Mouse (Mus musculus): Measurements from ENCODE around the gene Tbx15. TPM values are rescaled to one million over a fixed set of nuclear protein-coding genes. Genes with fewer than 3 reads are reported as not detected.

Gene Tbx15
- polyA plus RNA-seq, 1 experiment = 0.79 TPM

DNA sequence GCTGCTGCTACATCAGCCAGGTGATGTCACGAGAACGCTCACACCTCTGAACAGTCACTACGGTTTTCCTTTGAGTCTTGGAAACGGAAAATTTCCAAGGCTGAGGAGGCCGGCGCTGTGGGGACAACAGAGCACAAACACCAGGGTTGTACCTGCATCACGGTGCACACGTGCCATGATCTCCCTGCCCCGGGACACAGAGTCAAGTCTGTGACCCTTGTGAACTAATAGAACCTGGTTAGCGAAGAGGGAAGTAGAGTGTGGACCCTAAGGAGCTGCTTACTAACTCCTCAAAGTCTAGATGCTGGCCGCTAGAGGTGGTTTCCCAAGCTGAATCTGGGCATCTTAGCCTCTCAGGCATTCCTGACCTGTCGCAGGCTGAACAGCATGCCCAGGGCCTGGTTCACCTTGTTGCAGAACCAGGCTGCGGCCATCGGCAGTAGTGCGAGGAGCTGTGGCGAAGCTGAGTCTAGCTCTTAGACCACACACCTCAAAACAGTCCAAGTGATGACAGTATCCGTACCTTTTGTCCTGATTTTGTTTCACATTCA, 5.8 kb upstream of the Tbx15 start:
- Histone ChIP-seq H3K4me3 (replicated peaks; ENCODE audit: insufficient read depth, low read depth, low read length) (no peak overlapping the region), H3K27ac (ENCODE audit: insufficient read depth, low read length) (no peak overlapping the region), H3K4me1 (ENCODE audit: control insufficient read depth, insufficient read depth, low read length) (no peaks in the 10 kb centered on the region), H3K27me3 (ENCODE audit: control insufficient read depth, insufficient read depth, low read length) (peaks cover 4% of the 10 kb centered on the region; the same call in 1 of the 2 replicates)
- no peak for DNase-seq
- TF ChIP-seq POLR2A (IDR thresholded peaks at IDR 0.05; ENCODE audit: borderline replicate concordance, insufficient read depth, low read length) = no peak
- no peak for TF ChIP-seq CTCF (IDR thresholded peaks at IDR 0.05; ENCODE audit: borderline replicate concordance, insufficient read depth, low read depth, low read length)
- 10% methylated on average over 17 of the region's 17 CpGs for WGBS

DNA sequence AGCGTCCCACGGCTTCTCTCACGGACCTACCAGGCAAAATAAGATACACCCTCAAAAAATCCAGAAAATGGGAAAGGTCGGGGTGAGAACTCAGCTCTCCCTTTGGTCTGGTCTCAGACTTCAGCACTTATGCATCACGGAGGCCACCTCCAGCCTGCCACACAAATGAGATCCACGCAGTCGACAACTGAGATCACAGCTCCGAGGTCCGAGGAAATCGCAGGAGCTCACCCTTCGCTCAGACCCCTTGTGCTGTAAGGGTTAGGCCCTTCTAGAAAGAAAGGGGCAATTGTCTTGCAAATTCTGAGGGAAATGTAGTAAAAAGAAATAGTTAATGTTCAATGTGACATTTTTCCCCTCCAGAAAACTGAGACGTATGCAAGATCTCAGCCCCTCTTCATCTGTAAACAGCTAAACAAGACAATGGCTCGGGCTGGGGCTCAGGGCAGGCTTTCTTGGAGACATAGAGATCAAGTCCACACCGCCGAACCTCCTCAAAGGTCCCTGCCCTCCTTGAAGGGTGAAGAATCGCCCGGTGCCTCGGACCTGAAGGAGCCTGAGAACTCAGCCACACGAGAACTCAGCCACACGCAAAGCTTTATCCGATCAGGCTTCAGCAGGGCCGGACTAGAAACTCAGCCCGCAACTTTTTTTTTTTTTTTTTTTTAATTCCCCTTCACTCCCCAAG, 4.9 kb upstream of the Tbx15 start:
- Histone ChIP-seq H3K4me3 (replicated peaks; ENCODE audit: insufficient read depth, low read depth, low read length) (no peak overlapping the region), H3K27me3 (ENCODE audit: control insufficient read depth, insufficient read depth, low read length) (peaks cover 7% of the 10 kb centered on the region; the same call in 1 of the 2 replicates), H3K27ac (ENCODE audit: insufficient read depth, low read length) (no peak overlapping the region), H3K4me1 (ENCODE audit: control insufficient read depth, insufficient read depth, low read length) (no peaks in the 10 kb centered on the region)
- TF ChIP-seq CTCF (IDR thresholded peaks at IDR 0.05; ENCODE audit: borderline replicate concordance, insufficient read depth, low read depth, low read length) (no peak), POLR2A (IDR thresholded peaks at IDR 0.05; ENCODE audit: borderline replicate concordance, insufficient read depth, low read length) (no peak)
- WGBS = 7% methylated on average over 23 of the region's 23 CpGs
- DNase-seq = no peak

DNA sequence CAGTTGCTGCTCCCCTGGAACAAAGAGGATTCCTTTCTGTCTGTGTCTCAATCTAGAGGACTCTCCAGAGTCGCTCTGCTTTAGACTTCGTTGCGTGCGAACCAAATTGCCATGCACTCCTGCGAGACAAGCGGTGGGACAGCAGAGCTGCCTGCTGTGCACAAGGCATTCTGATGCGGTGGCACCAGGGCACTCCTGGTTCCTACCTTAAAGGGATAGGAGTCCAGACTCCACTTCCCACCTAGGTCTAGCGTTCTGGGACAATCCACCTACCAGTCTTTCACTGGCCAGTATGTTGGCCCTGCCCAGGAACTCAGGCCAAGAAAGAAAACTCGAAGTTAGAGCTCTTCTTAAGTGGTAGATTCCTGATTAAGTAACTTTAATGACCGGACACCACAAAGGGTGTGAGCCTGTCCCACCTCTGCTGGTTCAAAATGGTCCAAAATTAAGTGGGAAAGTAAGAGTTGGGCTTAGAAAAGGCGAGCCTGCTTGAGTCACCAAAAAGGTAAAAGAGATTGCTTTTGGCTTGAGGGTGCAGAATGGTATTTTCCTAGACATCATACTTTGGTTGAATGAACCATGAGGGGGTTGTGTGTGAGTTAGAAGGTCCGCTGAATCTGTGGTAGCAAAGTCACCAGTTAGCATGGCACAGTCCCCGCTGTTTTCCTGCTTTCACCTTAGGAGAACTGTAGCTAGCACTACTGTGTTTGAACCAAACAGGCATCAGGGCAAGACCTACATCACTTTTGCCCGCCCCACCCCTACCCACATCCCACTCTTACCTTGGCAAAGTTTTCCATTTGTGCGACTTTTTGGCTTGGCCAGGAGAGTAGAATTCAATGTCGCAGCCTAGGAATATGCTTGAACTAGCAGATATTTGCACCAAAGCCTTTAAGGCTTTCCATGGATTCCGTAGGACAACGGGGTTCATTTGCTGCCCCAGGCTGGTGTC, 4.1 kb upstream of the Tbx15 start:
- Histone ChIP-seq H3K27me3 (ENCODE audit: control insufficient read depth, insufficient read depth, low read length) (peaks cover 8% of the 10 kb centered on the region; the same call in 1 of the 2 replicates), H3K4me3 (replicated peaks; ENCODE audit: insufficient read depth, low read depth, low read length) (no peak overlapping the region), H3K27ac (ENCODE audit: insufficient read depth, low read length) (no peak overlapping the region), H3K4me1 (ENCODE audit: control insufficient read depth, insufficient read depth, low read length) (no peaks in the 10 kb centered on the region)
- 6% methylated on average over 18 of the region's 18 CpGs for WGBS
- no peak for TF ChIP-seq CTCF (IDR thresholded peaks at IDR 0.05; ENCODE audit: borderline replicate concordance, insufficient read depth, low read depth, low read length)
- no peak for TF ChIP-seq POLR2A (IDR thresholded peaks at IDR 0.05; ENCODE audit: borderline replicate concordance, insufficient read depth, low read length)
- no peak for DNase-seq

DNA sequence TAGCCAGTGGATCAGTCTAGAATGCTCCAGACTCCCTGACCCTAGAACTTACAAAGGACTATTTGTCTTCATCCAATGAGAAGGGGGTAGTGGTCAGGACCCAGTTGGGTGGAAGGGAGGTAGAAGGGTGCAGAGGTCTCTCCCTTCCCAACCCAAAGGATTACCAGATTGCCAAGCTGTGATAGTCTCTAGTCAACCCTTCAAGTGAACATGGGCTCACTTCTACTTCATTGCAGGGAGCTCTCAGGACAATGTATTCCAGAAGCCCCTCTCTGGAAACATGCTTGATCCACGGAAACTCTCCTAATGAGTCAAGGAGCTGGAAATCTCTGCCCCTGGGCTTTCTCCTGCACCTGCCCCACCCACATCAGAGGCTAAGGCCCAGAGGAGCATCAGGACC, 1.5 kb upstream of the Tbx15 start:
- no peaks in the 10 kb centered on the region for H3K4me1 ChIP-seq (ENCODE audit: control insufficient read depth, insufficient read depth, low read length)
- H3K4me3 ChIP-seq (replicated peaks; ENCODE audit: insufficient read depth, low read depth, low read length) = no peak overlapping the region
- TF ChIP-seq CTCF (IDR thresholded peaks at IDR 0.05; ENCODE audit: borderline replicate concordance, insufficient read depth, low read depth, low read length) (no peak), POLR2A (IDR thresholded peaks at IDR 0.05; ENCODE audit: borderline replicate concordance, insufficient read depth, low read length) (no peak)

DNA sequence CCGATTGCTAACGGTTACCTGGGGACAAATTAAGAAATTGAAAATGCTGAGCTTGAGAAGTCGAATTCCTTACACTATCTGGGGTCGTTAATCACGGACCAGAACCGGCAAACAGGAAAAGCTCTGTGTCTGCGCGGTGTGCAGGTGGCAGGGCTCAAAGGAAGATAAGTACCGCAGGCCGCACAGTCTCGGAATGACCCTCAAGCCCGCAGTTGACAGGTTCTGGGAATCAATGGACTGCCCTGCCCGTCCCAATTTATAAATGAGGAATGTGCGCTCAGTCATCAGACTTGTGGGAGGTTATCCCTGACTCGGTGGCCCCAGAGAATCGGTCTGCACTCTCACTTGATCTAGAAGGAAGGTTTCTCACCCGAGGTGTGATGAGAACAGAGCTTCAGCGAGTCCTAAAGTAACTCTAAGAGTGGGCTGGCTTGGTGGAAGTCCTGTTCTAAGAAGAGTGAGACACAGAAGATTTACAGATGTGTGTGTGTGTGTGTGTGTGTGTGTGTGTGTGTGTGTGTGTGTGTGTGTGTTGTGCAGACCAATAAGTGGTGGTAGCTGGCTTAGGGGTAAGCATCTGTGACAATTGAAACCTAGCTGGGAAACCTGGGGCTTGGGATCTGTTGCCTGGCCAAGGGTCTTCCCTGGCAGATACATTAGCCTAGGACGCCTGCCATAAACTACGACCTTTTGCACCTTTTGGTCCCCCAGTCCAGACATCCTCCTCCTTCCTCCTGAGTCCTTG, 708 bp upstream of the Tbx15 start:
- Histone ChIP-seq H3K4me1 (ENCODE audit: control insufficient read depth, insufficient read depth, low read length) (no peaks in the 10 kb centered on the region), H3K27ac (ENCODE audit: insufficient read depth, low read length) (no peak overlapping the region), H3K4me3 (replicated peaks; ENCODE audit: insufficient read depth, low read depth, low read length) (no peak overlapping the region), H3K27me3 (ENCODE audit: control insufficient read depth, insufficient read depth, low read length) (peaks cover 13% of the 10 kb centered on the region; the same call in 1 of the 2 replicates)
- TF ChIP-seq CTCF (IDR thresholded peaks at IDR 0.05; ENCODE audit: borderline replicate concordance, insufficient read depth, low read depth, low read length) (no peak), POLR2A (IDR thresholded peaks at IDR 0.05; ENCODE audit: borderline replicate concordance, insufficient read depth, low read length) (no peak)
- no peak for DNase-seq
- 3% methylated on average over 20 of the region's 20 CpGs for WGBS

More for the DNA sequence above, 1.5 kb upstream of the Tbx15 start:
- no peak for DNase-seq
- WGBS = 10% methylated on average over 1 of the region's 1 CpGs
- peaks cover 10% of the 10 kb centered on the region; the same call in 1 of the 2 replicates for H3K27me3 ChIP-seq (ENCODE audit: control insufficient read depth, insufficient read depth, low read length)
- H3K27ac ChIP-seq (ENCODE audit: insufficient read depth, low read length) = no peak overlapping the region

DNA sequence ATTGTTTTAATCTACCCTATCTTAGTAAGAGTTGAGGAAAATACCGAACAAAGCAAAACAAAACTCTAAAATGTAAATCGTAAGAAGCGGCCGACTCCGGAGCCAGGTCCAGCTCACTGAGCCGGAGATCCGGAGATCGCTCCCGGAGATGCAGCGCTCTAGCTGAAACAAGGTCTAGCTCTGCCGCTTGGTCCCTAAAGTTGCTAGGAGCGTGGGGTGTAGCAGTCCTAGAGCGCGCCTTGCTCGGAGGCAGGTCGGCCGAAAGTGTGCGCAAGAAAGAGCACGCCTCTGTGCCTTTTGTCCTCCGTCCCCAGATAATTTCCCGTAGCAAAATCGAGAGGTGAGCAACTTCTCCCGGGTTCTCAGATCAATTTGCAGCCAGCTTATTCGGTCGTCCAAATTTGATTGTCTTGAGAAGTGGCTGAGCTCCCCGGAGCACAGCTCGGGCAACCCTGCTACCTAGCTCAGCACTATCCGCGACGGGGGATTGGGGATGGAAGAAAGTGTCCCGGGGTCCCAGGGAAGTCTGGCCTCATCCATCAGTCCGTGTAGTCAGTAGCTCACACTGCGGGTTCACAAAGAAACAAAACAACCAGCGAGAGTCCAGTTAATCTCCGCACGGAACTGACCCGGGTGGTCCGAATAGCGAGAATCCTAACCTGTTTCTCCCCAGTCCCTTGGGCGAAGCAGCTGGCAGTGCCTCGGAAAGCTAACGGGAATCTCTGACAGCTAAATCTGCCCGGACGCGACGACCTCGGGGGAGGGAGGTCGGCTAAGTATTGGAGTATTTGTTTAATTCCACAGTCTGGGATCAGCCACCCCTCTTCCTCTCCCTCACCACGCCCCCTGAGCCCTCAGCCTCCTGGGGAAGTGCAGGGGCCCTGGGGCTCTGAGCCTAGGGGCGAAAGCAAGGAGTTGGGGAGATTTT, 894 bp downstream of the Tbx15 start:
- Histone ChIP-seq H3K27me3 (ENCODE audit: control insufficient read depth, insufficient read depth, low read length) (peaks cover 9% of the 10 kb centered on the region; the same call in 1 of the 2 replicates), H3K27ac (ENCODE audit: insufficient read depth, low read length) (no peak overlapping the region), H3K4me3 (replicated peaks; ENCODE audit: insufficient read depth, low read depth, low read length) (no peak overlapping the region), H3K4me1 (ENCODE audit: control insufficient read depth, insufficient read depth, low read length) (no peaks in the 10 kb centered on the region)
- WGBS = 2% methylated on average over 50 of the region's 50 CpGs
- no peak for DNase-seq
- TF ChIP-seq POLR2A (IDR thresholded peaks at IDR 0.05; ENCODE audit: borderline replicate concordance, insufficient read depth, low read length) (no peak), CTCF (IDR thresholded peaks at IDR 0.05; ENCODE audit: borderline replicate concordance, insufficient read depth, low read depth, low read length) (no peak)
